Mouse (Mus musculus): ENCODE results near the gene Plod2. TPM values are rescaled to one million over a fixed set of nuclear protein-coding genes. Genes with fewer than 3 reads are reported as not detected.
A peak's percentile ranks its signal among the peaks of the same experiment; 100 is the strongest.

Plod2 gene
- total RNA-seq, 2 experiments from 2014 or later = 2.7 to 3.9 TPM

GRCm38 (mm10) chr9:92595296-92595695, 53.3 kb downstream of the Plod2 start:
- no peak for ATAC-seq (replicated peaks; ENCODE audit: low FRiP score, low TSS enrichment, poor library complexity, severe bottlenecking)

- no peak for ATAC-seq (replicated peaks; ENCODE audit: low FRiP score, low TSS enrichment, poor library complexity, severe bottlenecking)
These were observed 55.0 kb downstream of the Plod2 start for GRCm38 (mm10) chr9:92596916-92597547.

- ATAC-seq (replicated peaks; ENCODE audit: low FRiP score, low TSS enrichment, poor library complexity, severe bottlenecking) = no peak
These were observed 55.8 kb downstream of the Plod2 start for GRCm38 (mm10) chr9:92597776-92598175.

DNA sequence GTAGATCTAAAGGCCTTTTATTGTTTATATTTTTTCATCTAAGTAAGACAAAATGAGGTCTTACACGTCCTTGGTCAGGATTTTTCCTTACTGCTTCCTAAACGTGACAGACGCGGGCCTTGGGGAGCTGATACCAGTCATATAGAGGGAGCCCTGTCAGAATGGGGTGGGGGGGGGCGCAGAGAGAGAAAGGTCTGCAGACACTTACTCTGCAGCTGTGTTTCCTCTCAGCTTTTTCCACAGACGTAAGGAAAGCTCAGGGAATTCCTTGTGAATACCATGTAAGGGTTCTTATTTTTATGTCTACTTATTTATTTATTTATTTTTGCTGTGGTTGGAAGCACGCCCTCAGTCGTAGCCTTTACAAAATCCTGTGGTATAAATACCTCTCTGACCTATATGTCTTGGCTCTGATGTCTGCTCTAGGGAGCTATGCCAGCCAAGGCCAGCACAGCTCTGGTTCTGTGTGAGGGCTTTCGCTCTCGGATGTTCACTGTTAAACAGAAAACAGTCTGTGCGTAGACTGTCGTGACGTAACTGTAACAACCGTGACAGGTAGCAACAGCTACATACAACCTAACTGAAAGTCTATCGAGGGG, 58.0 kb downstream of the Plod2 start:
- ATAC-seq (replicated peaks; ENCODE audit: low FRiP score, low TSS enrichment, poor library complexity, severe bottlenecking) = no peak

GRCm38 (mm10) chr9:92601551-92601950, 59.5 kb downstream of the Plod2 start:
- no peak for ATAC-seq (replicated peaks; ENCODE audit: low FRiP score, low TSS enrichment, poor library complexity, severe bottlenecking)

DNA sequence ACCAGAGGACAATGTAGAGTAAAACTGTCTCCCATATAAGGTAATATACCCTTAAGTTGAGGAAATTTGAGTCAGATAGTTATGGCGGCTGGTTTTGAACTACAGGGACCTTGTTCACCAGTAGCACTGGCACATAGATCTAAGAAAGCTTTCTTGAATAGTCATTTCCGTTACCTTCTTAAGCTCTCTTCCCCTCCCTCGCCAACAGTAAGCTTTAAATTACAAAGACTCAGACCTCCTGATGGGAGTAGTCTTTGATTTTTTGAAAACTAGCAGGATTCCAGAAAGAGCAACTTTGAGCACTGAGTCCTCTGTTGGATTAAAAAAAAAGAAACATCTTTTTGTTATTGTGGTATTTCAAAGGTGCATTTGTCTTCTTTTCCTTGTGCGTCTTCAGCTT, 61.5 kb downstream of the Plod2 start:
- ATAC-seq (replicated peaks; ENCODE audit: low FRiP score, low TSS enrichment, poor library complexity, severe bottlenecking) = no peak

DNA sequence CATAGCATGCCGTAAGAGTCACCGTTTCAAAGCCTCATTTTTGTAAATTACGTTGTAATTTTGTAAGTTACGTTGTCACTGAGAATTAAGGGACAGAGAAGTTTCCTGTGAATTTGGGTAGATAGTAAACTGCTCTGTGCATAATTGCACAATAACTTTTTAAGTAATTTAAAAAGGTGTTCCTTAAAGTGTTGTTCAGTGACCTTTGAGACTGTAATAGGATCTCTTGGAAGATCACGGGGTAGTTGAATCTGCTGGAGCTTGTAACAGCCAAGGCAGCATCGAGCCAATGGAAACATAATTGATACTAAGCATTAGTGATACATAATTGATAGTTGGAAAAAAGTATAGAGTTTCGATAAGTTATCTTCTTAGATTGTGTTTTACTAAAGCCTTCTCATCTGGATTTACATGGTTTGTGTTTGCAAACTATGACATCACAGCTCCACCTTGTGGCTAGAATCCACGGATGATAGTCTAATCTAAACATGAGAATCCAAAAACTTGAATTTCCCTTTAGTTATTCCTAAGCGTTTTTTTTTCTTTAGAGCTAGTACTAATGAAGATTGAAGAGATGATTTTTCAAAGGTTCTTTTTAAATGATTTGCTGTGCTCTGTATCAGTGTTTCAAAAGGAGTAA, 68.7 kb downstream of the Plod2 start:
- ATAC-seq (replicated peaks; ENCODE audit: low FRiP score, low TSS enrichment, poor library complexity, severe bottlenecking) = peak; percentile 77

GRCm38 (mm10) chr9:92612641-92613040, 70.6 kb downstream of the Plod2 start:
- ATAC-seq (replicated peaks; ENCODE audit: low FRiP score, low TSS enrichment, poor library complexity, severe bottlenecking) = no peak

DNA sequence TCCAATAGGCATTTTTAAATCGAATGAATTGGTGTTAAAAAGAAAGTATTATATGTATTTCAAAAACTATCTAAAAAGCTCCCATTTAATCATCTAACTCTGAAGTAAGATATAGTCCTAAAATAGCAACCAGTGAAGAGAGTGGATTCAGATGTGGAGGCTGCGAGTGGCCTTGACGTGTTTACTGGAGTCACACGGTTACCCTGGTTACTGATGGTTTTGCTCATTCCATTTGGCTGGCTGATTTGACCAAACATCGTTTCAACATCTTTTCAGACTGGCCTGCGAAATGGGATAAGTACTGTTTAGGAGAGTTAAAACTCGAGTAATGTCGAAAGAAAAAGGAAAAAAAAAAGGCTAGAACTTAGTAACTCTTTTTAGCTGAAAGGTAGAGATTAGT, 71.2 kb downstream of the Plod2 start:
- ATAC-seq (replicated peaks; ENCODE audit: low FRiP score, low TSS enrichment, poor library complexity, severe bottlenecking) = no peak

DNA sequence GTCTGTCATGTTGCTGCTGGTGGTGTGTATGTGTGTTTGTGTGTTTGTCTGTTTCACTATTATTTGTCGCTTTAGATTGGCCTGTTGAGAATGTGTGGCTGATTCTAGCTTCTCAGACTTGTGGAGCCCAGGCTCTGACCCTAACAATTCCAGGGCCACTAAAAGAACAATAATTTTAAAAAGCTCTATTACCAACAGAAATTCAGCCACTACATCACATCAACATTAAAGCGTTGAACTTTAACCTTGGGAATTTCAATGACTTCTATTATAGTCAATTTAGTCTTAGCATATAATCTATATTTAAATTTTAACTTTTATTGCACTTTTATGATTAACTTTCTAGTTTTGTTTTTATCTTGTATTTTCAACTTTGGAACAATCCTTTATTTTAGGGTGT, 74.4 kb downstream of the Plod2 start:
- ATAC-seq (replicated peaks; ENCODE audit: low FRiP score, low TSS enrichment, poor library complexity, severe bottlenecking) = no peak

- ATAC-seq (replicated peaks; ENCODE audit: low FRiP score, low TSS enrichment, poor library complexity, severe bottlenecking) = no peak
These were observed 75.4 kb downstream of the Plod2 start for GRCm38 (mm10) chr9:92617376-92617775.

DNA sequence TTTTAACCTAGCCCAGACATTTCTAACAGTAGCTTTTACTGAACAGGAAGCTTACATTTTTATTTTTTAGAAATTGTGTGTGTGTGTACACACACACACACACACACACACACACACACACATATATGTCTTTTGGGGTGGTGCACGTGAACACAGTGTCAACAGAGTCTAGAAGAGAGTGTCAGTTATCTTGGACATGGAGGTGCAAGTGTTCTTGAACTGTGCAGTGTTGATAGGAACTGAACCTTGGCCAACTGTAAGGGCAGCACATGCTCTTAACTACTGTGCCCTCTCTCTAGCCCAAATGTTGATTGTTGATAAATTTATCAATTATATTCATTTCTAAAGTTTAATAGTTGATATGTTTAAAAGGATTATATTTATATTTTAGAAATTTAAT, 78.1 kb downstream of the Plod2 start:
- ATAC-seq (replicated peaks; ENCODE audit: low FRiP score, low TSS enrichment, poor library complexity, severe bottlenecking) = peak; percentile 91

DNA sequence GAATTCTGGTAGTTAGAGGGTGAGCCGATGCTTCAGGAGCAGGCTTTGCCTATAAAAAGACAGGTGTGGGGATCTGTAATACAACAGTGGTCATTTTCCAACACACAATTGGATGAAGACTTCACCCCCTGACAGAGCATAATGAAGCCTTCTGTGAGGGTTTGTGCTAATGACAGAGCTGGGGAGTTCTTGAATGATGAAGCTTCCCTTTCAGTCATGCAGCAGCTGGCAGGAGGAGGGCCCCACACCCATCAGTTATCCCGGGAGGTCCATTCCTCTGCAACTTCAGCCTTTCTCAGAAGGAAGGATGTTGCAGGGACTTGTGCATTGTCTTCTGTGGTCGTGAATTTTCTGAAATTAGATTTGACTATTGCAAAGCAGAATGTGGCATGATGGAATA, 79.2 kb downstream of the Plod2 start:
- no peak for ATAC-seq (replicated peaks; ENCODE audit: low FRiP score, low TSS enrichment, poor library complexity, severe bottlenecking)

DNA sequence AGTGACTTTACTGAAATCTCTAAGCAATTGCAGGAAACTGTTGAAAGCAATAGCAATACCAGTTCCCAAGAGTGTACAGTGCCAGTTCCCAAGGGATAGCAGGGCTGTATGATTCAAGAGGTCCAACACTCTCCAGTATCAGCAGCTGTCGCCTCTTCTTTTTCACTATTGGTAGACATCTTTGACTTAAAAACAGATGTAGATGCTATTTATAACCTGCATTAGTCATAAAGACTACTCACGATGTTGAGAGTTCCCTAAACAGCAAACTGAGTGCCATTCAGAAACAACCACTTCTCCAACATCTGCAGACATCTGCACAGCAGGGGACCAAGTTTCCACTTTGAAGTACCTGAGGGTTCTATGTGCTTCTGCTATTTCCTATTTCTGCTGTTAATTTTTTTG, 79.9 kb downstream of the Plod2 start:
- ATAC-seq (replicated peaks; ENCODE audit: low FRiP score, low TSS enrichment, poor library complexity, severe bottlenecking) = no peak

- peak; percentile 81 for ATAC-seq (replicated peaks; ENCODE audit: low FRiP score, low TSS enrichment, poor library complexity, severe bottlenecking)
These were observed 92.8 kb downstream of the Plod2 start for GRCm38 (mm10) chr9:92634792-92635191.

DNA sequence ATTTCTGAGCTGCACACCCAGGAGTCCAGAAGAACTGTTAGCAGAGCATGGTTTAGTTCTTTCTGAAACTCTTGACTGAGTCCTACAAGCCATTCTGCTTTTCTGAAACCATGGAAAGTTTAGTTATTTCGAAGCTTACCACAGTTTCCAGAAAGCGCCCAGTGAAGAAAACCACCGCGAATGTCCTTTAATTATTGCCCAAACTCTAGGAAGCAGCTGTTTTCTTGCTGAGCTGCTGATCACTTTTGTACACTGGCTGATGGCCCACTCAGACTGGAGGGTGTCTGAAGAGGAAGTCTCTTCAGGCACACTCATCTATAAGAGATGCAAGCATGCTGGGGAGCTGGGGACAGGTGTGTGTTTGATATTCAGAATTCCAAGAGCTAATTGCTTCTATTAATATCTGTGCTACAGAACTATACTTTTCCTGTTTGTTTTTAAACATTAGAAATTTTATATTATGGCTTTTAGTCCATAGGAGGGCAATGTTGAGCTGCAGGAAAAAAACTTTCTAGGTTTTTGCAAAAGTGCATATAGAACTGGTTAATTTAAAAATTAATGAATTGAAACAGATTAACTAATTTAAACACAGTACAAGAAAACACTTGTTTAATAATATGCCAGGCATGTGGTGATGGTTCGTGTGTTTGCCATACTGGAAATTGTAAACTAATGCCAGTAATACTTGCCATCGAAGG, 97.3 kb downstream of the Plod2 start:
- no peak for ATAC-seq (replicated peaks; ENCODE audit: low FRiP score, low TSS enrichment, poor library complexity, severe bottlenecking)

DNA sequence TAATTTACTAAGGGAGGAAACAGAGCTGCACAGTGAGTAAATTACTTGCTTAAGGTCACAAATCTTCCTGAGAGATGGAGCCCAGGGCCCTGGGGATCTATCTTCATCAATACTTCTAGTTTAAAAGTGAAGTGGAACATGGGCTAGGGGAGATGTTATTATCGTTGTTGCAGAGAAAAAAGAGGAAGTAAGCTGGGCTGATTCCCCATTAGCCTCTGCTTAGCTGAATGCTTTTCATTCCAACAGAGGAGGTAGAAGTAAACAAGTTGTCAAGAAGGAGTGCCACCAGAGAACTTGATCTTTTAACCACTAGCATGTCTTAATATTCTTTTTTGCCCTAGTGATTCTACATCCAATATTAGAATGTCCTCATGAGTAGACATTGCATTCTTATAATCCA, 99.7 kb downstream of the Plod2 start:
- ATAC-seq (replicated peaks; ENCODE audit: low FRiP score, low TSS enrichment, poor library complexity, severe bottlenecking) = no peak

All from megakaryocyte-erythroid progenitor cell, adult 5-6 weeks (primary cell).